Mouse (Mus musculus) forebrain, embryonic 11.5 days (tissue): ENCODE results near the gene Gm17359. TPM values are rescaled to one million over a fixed set of nuclear protein-coding genes. Genes with fewer than 3 reads are reported as not detected.

ENCODE experiments used
- ATAC-seq: fragments of 200-750 bp; cut with Nextera tagmentation; replicated peaks from 2 replicates; pipeline ENCODE4 v1.8.0; 2017; ENCODE audit warnings: moderate TSS enrichment; ENCODE audit not compliant: low FRiP score
- DNase-seq: peaks from one replicate; pipeline ENCODE4 v3.0.0-alpha.2; 2017; ENCODE audit warnings: low spot score
- H3K27ac ChIP-seq: fragments of 300-500 bp; sonication (generic); 2 replicates; pipeline ENCODE4 v1.5.1; 2014; ENCODE audit warnings: low read depth, low read length
- H3K27me3 ChIP-seq: fragments of 300-500 bp; sonication (generic); 2 replicates; pipeline ENCODE4 v1.6.1; 2014; ENCODE audit warnings: mild to moderate bottlenecking, low read length, mixed read lengths; ENCODE audit not compliant: control insufficient read depth, insufficient read depth
- H3K36me3 ChIP-seq: fragments of 300-500 bp; sonication (generic); 2 replicates; pipeline ENCODE4 v1.6.1; 2014; ENCODE audit warnings: mild to moderate bottlenecking, low read length, moderate library complexity, mixed read lengths; ENCODE audit not compliant: control insufficient read depth, insufficient read depth
- H3K4me1 ChIP-seq: fragments of 300-500 bp; sonication (generic); replicated peaks from 2 replicates; pipeline ENCODE4 v1.6.1; 2014; ENCODE audit warnings: low read length, mixed read lengths; ENCODE audit not compliant: control insufficient read depth, insufficient read depth
- H3K4me2 ChIP-seq: fragments of 300-500 bp; sonication (generic); 2 replicates; pipeline ENCODE4 v1.6.1; 2014; ENCODE audit warnings: low read depth, mild to moderate bottlenecking, low read length, moderate library complexity, mixed read lengths; ENCODE audit not compliant: severe bottlenecking
- H3K4me3 ChIP-seq: fragments of 300-500 bp; sonication (generic); 2 replicates; pipeline ENCODE4 v1.5.1; 2014; ENCODE audit warnings: low read depth, low read length
- H3K9ac ChIP-seq: fragments of 300-500 bp; sonication (generic); 2 replicates; pipeline ENCODE4 v1.6.1; 2014; ENCODE audit warnings: low read length
- H3K9me3 ChIP-seq: fragments of 300-500 bp; sonication (generic); 2 replicates; pipeline ENCODE4 v1.6.1; 2016; ENCODE audit warnings: low read length, mixed read lengths; ENCODE audit not compliant: control insufficient read depth
- WGBS: fragments of 180-500 bp; shearing (Covaris S2); extraction: QIAGEN DNeasy Blood & Tissue Kit; methylation state at CpG from one replicate; pipeline ENCODE4 v1.1.7; 2014; 5-methylcytosine and 5-hydroxymethylcytosine counted together
- polyA plus RNA-seq: library from polyadenylated mRNA; unstranded; fragments of >200 nt; fragmentation: Nextera tagmentation; extraction: Ambion mirVana; gene quantifications from 2 replicates; pipeline ENCODE4 v1.2.1, GENCODE M21; 2014

The Gm17359 gene
- polyA plus RNA-seq, 1 experiment from 2014 or later, result not detected

DNA sequence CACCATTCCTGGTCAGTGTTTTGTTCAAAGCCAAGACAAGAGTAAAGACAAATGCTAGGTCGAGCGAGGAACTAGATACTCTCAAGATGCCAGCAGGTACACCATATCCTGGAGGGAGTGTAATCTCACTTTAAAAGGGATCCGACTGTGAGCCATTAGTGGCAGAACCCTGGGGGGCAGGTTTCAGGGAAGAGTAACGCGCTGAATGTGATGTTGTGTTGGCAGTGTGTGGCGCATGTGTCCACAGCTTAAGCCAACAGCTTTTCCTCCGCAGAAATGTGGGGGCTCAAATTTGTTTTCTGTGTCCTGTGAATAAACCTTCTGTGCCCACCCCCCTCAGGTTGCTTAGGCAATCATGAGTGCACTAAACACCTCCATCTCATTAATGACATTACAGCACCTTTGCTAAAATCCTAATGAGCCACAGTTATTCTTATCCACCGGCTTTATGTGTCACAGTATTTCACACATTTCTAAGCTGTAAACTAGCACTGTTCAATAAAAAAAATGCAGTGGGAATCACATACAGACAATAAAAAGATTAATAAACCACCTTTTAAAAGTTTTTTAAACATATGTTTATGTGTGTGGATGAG is 49.1 kb downstream of the Gm17359 start:
- DNase-seq, result no peak
- WGBS, result 10% methylated on average over 8 of the region's 8 CpGs

DNA sequence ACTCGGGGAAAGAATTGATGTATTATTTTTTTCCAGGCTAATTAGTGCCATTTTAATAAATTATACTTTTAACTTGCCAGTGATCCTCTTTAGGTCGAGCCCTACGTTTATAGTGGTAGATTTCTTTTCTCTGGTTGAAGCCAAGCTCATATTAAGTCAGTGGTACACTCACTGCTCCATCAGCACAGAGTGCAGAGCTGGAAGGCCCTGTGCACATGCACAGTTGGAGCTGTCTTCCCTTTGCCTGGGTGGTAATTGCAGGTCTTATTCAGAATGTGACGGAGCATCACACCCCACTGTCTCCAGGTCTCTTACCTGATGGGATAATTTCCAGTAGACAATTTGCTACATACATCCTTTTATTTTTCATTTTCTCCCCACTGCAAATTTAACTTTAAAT is 52.6 kb downstream of the Gm17359 start:
- Histone ChIP-seq H3K4me3 (no peak overlapping the region), H3K9ac (no peak overlapping the region), H3K27me3 (no peaks in the 10 kb centered on the region), H3K4me2 (no peak overlapping the region), H3K4me1 (no peaks in the 10 kb centered on the region), H3K27ac (no peak overlapping the region), H3K36me3 (no peaks in the 10 kb centered on the region), H3K9me3 (no peaks in the 10 kb centered on the region)
- no peak for DNase-seq
- WGBS, result 68% methylated on average over 4 of the region's 4 CpGs
- no peak for ATAC-seq

More for the DNA sequence above, 49.1 kb downstream of the Gm17359 start:
- Histone ChIP-seq H3K27me3 (no peaks in the 10 kb centered on the region), H3K4me3 (no peak overlapping the region), H3K36me3 (no peaks in the 10 kb centered on the region), H3K4me1 (no peaks in the 10 kb centered on the region), H3K4me2 (no peak overlapping the region), H3K9ac (no peak overlapping the region), H3K9me3 (no peaks in the 10 kb centered on the region), H3K27ac (no peak overlapping the region)
- ATAC-seq, result no peak

DNA sequence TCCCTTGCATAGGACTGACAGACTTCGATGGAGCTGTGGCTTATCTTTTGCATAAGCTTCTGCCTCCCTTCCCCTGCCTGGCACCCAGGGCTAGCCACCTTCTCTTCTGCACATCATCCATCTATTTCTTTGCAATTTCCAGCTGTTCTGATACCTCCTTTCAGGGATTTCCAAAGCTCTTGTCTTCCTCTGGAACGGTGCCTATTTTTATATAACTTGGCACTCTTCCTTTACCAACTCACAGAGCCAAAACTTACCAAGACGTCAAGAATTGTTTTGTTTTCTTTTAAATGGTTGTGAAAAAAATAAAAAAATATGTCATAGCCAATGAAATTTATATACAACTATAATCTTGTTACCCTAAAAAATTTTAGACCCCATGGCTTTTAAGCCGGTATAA is 64.1 kb downstream of the Gm17359 start:
- no peaks in the 10 kb centered on the region for H3K36me3 ChIP-seq
- DNase-seq (no peak), ATAC-seq (no peak)
- H3K4me1 ChIP-seq, result no peaks in the 10 kb centered on the region
- no peak overlapping the region for H3K27ac ChIP-seq
- no peaks in the 10 kb centered on the region for H3K9me3 ChIP-seq
- no peak overlapping the region for H3K9ac ChIP-seq
- no peak overlapping the region for H3K4me3 ChIP-seq
- no peak overlapping the region for H3K4me2 ChIP-seq
- 86% methylated on average over 4 of the region's 4 CpGs for WGBS
- H3K27me3 ChIP-seq, result no peaks in the 10 kb centered on the region

DNA sequence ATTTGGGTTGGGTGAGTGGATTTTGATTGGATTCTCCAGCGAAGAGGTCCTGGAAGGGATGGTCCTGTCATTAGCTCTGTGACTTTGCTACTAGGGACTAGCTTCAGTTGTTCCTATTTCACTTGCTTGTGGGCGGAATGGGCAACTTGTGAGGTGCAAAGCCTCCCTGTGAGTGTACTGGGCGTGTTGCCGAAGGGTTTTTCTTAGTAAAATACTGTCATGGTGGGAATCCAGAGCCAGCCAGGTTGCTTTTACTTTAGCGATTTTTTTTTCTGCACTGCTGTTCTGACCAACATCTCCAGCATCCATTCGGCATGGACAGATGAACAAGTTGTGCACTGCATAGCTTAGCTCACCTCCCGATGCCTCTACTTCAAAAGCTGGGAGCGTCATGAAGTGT is 65.6 kb downstream of the Gm17359 start:
- Histone ChIP-seq H3K4me1 (no peaks in the 10 kb centered on the region), H3K9ac (no peak overlapping the region), H3K4me3 (no peak overlapping the region), H3K9me3 (no peaks in the 10 kb centered on the region), H3K36me3 (no peaks in the 10 kb centered on the region), H3K27me3 (no peaks in the 10 kb centered on the region), H3K27ac (no peak overlapping the region), H3K4me2 (no peak overlapping the region)
- ATAC-seq (no peak), DNase-seq (no peak)
- WGBS, result 90% methylated on average over 8 of the region's 8 CpGs

DNA sequence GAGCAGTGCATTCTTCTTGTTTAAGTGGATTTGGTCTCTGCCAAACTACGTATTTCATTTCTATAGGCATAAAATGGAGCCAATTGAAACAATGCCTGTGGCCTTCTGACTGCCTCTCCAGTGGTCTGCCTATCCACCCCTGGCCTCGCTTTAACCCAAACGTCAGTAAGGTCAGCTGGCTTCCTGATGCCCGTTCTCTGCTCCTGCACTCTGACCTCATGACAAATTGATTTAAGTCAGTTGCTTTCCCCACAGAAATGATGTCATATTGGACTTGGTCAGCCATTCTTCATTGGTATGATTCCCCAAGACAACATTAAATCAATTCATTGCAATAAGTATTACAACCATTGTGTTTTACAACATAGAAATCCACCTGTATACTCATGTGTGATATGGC is 72.1 kb downstream of the Gm17359 start:
- Histone ChIP-seq H3K4me3 (no peak overlapping the region), H3K9me3 (no peaks in the 10 kb centered on the region), H3K27me3 (no peaks in the 10 kb centered on the region), H3K4me2 (no peak overlapping the region), H3K9ac (no peak overlapping the region), H3K27ac (no peak overlapping the region), H3K4me1 (peaks cover 3% of the 10 kb centered on the region; the same call in 1 of the 2 replicates), H3K36me3 (no peaks in the 10 kb centered on the region)
- DNase-seq, result no peak
- 53% methylated on average over 4 of the region's 4 CpGs for WGBS
- no peak for ATAC-seq

DNA sequence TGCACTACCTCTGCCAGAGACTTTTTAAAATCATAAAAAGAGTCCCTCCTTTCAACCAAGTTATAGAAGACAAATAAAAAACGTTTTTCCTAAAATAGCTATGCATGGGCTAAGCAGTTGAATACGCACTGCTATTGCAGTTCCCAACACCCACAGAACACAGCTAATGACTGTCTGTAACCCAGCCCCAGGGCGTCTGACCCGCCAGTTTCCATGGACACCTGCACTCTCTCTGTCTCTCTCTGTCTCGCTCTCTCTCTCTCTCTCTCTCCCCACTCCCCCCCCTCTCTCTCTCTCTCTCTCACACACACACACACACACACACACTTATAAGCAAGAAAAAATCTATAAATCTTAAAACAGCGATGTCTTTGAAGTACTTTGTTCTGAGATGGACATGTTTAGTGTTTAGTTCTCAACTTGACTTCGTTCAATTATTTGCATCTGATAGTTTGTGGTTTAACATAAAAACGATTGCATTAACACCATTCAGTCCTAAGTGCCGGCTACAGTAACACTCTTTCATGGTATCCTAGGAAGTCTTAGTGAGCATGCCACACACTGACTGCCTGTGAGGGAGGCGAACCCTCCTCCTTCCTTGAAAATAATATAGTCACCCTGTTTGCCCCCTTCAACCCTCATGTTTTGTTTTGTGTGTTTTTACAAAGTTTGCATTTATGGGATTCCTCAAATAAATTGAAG is 73.6 kb downstream of the Gm17359 start:
- WGBS, result 28% methylated on average over 10 of the region's 10 CpGs
- Histone ChIP-seq H3K27ac (no peak overlapping the region), H3K4me2 (no peak overlapping the region), H3K9me3 (no peaks in the 10 kb centered on the region), H3K9ac (no peak overlapping the region), H3K27me3 (no peaks in the 10 kb centered on the region), H3K4me3 (no peak overlapping the region), H3K4me1 (peaks cover 3% of the 10 kb centered on the region; the same call in 1 of the 2 replicates), H3K36me3 (no peaks in the 10 kb centered on the region)
- ATAC-seq (peak; percentile 83), DNase-seq (peak; percentile 75)

DNA sequence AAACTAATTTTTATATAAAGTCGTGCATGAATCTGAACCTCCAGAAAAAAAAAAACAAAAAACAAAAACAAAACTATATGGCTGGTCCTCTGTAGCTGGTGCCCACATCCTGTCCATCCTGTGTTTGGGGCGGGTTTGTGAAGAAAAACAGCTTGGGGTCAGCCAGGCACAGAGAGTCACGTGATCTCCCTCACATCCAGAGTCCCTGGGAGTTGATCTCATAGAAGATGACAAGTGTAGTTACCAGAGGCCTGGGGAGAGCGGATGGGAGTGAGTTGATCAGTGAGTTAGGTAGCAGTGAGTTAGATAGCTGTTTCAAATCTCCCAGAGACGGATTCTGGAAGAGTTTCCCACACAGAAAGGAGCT is 74.2 kb downstream of the Gm17359 start:
- H3K9ac ChIP-seq, result no peak overlapping the region
- no peak overlapping the region for H3K4me3 ChIP-seq

DNA sequence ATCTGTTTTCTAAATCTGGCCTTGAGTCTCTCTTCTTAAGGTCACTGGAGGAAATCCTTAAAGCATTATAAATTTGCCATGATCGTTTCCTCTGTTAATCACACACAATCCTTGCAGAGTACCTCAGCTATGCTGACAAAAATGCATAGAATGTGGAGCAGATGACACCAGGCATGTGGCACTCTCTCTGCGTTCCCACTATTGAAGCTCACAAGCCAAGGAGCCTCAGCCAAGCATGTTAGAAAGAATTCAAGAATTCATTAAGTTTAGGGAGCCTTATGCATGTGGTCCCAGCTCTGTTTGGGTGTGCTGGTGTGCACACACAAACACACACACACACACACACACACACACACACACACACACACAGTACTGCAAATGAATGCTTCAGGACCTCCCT is 75.2 kb downstream of the Gm17359 start:
- H3K4me3 ChIP-seq, result no peak overlapping the region
- peaks cover 3% of the 10 kb centered on the region; the same call in 1 of the 2 replicates for H3K4me1 ChIP-seq
- 73% methylated on average over 2 of the region's 2 CpGs for WGBS
- no peaks in the 10 kb centered on the region for H3K9me3 ChIP-seq
- no peak for ATAC-seq
- no peak overlapping the region for H3K9ac ChIP-seq
- no peaks in the 10 kb centered on the region for H3K27me3 ChIP-seq
- no peaks in the 10 kb centered on the region for H3K36me3 ChIP-seq
- H3K27ac ChIP-seq, result no peak overlapping the region
- DNase-seq, result no peak
- H3K4me2 ChIP-seq, result no peak overlapping the region

More for the DNA sequence above, 74.2 kb downstream of the Gm17359 start:
- ATAC-seq (peak; percentile 49; the same call in 1 of the 2 replicates), DNase-seq (no peak)
- Histone ChIP-seq H3K27me3 (no peaks in the 10 kb centered on the region), H3K4me1 (peaks cover 3% of the 10 kb centered on the region; the same call in 1 of the 2 replicates), H3K36me3 (no peaks in the 10 kb centered on the region), H3K9me3 (no peaks in the 10 kb centered on the region), H3K4me2 (no peak overlapping the region), H3K27ac (no peak overlapping the region)
- 34% methylated on average over 5 of the region's 5 CpGs for WGBS

DNA sequence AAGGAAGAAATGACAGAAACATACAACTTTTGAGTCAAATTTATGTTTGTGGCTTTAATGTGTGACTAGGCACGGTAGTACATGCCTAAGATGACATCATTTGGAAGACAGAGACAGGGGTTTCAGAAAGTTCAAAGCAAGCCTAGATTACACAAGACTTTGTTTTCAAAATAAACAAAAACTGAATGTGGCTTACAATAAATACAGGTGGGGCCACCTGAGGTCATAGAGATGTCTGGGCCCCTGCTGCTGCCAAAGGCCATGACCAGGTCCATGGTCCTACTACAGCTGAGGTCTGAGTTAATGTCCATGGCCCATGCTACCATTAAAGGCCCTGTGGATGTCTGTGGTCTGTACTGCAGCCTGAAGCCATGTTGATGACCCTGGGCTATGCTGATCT is 77.0 kb downstream of the Gm17359 start:
- Histone ChIP-seq H3K36me3 (no peaks in the 10 kb centered on the region), H3K4me3 (no peak overlapping the region), H3K9ac (no peak overlapping the region), H3K27ac (no peak overlapping the region), H3K4me2 (no peak overlapping the region), H3K27me3 (no peaks in the 10 kb centered on the region), H3K9me3 (no peaks in the 10 kb centered on the region), H3K4me1 (peaks cover 5% of the 10 kb centered on the region; the same call in 1 of the 2 replicates)
- 95% methylated on average over 1 of the region's 1 CpGs for WGBS
- DNase-seq, result no peak
- no peak for ATAC-seq
